Mouse (Mus musculus): ENCODE measurements around the gene Lpcat4.

Lpcat4 gene

GRCm38 (mm10) chr2:112239212-112239934 is at the start of gene Lpcat4:
TSS of gene Lpcat4 (plus strand) at chr2:112239468.
- DNase-seq (ENCODE audit: low spot score in 2 of 2) = peak; percentile 72 to 84

GRCm38 (mm10) chr2:112196859-112197258 is 42.4 kb upstream of the Lpcat4 start:
- peak in 1 of 2 experiments; percentile 15 for DNase-seq (ENCODE audit: low spot score in 2 of 2)

- no peak for DNase-seq (ENCODE audit: low spot score in 2 of 2)
Observed at GRCm38 (mm10) chr2:112203056-112203455, 36.2 kb upstream of the Lpcat4 start.

- DNase-seq (ENCODE audit: low spot score in 2 of 2) = no peak
Observed at GRCm38 (mm10) chr2:112210142-112210541, 29.1 kb upstream of the Lpcat4 start.

- DNase-seq (ENCODE audit: low spot score in 2 of 2) = no peak
Observed at GRCm38 (mm10) chr2:112210699-112211098, 28.6 kb upstream of the Lpcat4 start.

GRCm38 (mm10) chr2:112215977-112216376 is 23.3 kb upstream of the Lpcat4 start:
- DNase-seq (ENCODE audit: low spot score in 2 of 2) = no peak

- DNase-seq (ENCODE audit: low spot score in 2 of 2) = no peak
Observed at GRCm38 (mm10) chr2:112217614-112218013, 21.7 kb upstream of the Lpcat4 start.

- no peak for DNase-seq (ENCODE audit: low spot score in 2 of 2)
Observed at GRCm38 (mm10) chr2:112220880-112221279, 18.4 kb upstream of the Lpcat4 start.

GRCm38 (mm10) chr2:112222607-112223006 is 16.7 kb upstream of the Lpcat4 start:
- DNase-seq (ENCODE audit: low spot score in 2 of 2) = no peak

GRCm38 (mm10) chr2:112224356-112224755 is 14.9 kb upstream of the Lpcat4 start:
- DNase-seq (ENCODE audit: low spot score in 2 of 2) = no peak

GRCm38 (mm10) chr2:112232623-112233022 is 6.6 kb upstream of the Lpcat4 start:
- DNase-seq (ENCODE audit: low spot score in 2 of 2) = no peak

GRCm38 (mm10) chr2:112236620-112237019 is 2.6 kb upstream of the Lpcat4 start:
- no peak for DNase-seq (ENCODE audit: low spot score in 2 of 2)

GRCm38 (mm10) chr2:112238006-112238405 is 1.3 kb upstream of the Lpcat4 start:
- DNase-seq (ENCODE audit: low spot score in 2 of 2) = no peak

- no peak for DNase-seq (ENCODE audit: low spot score in 2 of 2)
Observed at GRCm38 (mm10) chr2:112239935-112240721, 860 bp downstream of the Lpcat4 start.

- no peak for DNase-seq (ENCODE audit: low spot score in 2 of 2)
Observed at GRCm38 (mm10) chr2:112241787-112242186, 2.5 kb downstream of the Lpcat4 start.

- no peak for DNase-seq (ENCODE audit: low spot score in 2 of 2)
Observed at GRCm38 (mm10) chr2:112245307-112245706, 6.0 kb downstream of the Lpcat4 start.

- DNase-seq (ENCODE audit: low spot score in 2 of 2) = no peak
Observed at GRCm38 (mm10) chr2:112246193-112246592, 6.9 kb downstream of the Lpcat4 start.

GRCm38 (mm10) chr2:112247323-112247722 is 8.1 kb downstream of the Lpcat4 start:
- no peak for DNase-seq (ENCODE audit: low spot score in 2 of 2)

- no peak for DNase-seq (ENCODE audit: low spot score in 2 of 2)
Observed at GRCm38 (mm10) chr2:112249780-112250453, 10.6 kb downstream of the Lpcat4 start.

- DNase-seq (ENCODE audit: low spot score in 2 of 2) = no peak
Observed at GRCm38 (mm10) chr2:112254675-112255515, 15.6 kb downstream of the Lpcat4 start.

GRCm38 (mm10) chr2:112259241-112259962 is 20.1 kb downstream of the Lpcat4 start, which contains the start of gene Nutm1:
TSS of gene Nutm1 (minus strand) at chr2:112259291.
- DNase-seq (ENCODE audit: low spot score in 2 of 2) = no peak
